In the genomic region with DNA sequence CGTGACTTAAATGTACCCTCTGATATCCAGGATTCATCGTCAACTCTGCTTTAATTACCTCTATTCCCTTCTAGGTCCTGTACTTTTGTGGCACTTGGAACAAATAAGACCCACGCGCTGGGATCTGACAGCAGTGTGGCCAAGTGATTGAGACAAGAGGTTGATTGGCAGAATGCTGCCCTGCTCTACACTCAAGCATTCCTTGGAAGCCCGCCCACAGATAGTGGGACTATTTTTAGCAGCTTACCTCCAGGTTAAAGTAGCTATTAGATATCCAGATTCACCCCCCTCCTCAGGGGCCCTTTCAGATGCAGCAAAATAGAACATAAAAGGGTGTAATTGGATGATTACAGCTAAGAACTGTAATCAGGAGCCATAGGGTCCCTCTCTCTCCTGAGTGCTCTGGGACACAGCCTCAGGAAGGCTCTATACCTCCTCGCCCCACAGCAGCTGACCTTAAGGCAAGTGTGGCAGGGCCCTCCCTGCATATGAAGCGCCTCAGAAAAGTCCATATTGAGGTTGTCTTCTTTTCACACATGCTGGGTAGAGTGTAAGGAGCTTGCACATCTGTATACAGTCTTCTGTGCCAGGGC, we compare ENCODE assay signal across 11 mouse cellular contexts.
A peak's percentile ranks its signal among the peaks of the same experiment; 100 is the strongest.
DNase-seq lines count a peak whose midpoint lies in the region; ATAC-seq and TF ChIP-seq lines count a peak whose summit lies in the region.
"Had no signal": no experiment of that assay in that cellular context is flagged by ENCODE, and none has a peak within 500 bp of the region (broad histone marks: within the 10 kb centered on the region; RNA-seq: fewer than 3 reads in every experiment).

No protein-coding gene starts in this region.

- DNase-seq in forebrain, embryonic 10.5 days (ENCODE audit: extremely low spot score, low spot score), result no peak
- DNase-seq in forebrain, postnatal 0 days, result no peak
- peak; percentile 76 to 79 for DNase-seq in heart, adult 18-20 months
- peak; percentile 59 to 73 for DNase-seq in heart, postnatal 14 days
- peak; percentile 56 for DNase-seq in lung, postnatal 25 days (ENCODE audit: low spot score)
- no peak for DNase-seq in spleen, adult 12 weeks (ENCODE audit: low spot score)
- DNase-seq: kidney, adult 9 months had no signal

- no peak overlapping the region for H3K4me3 ChIP-seq in forebrain, embryonic 10.5 days
- no peak overlapping the region for H3K4me3 ChIP-seq in forebrain, postnatal 0 days (ENCODE audit: low read depth, low read length)
- no peak overlapping the region for H3K4me3 ChIP-seq in neural tube, embryonic 15.5 days (replicated peaks)
- H3K4me3 ChIP-seq in midbrain, embryonic 16.5 days (ENCODE audit: low read depth, low read length), result no peak overlapping the region
- H3K4me3 ChIP-seq: midbrain, embryonic 13.5 days had no signal

- peak overlapping the region; percentile 36 for H3K27ac ChIP-seq in forebrain, embryonic 10.5 days
- H3K27ac ChIP-seq in forebrain, postnatal 0 days (ENCODE audit: low read depth, low read length), result no peak overlapping the region
- H3K27ac ChIP-seq in neural tube, embryonic 15.5 days (replicated peaks), result no peak overlapping the region
- H3K27ac ChIP-seq in midbrain, embryonic 16.5 days (ENCODE audit: low read length), result no peak overlapping the region
- H3K27ac ChIP-seq: midbrain, embryonic 13.5 days had no signal

- H3K9me3 ChIP-seq in forebrain, embryonic 10.5 days, result no peaks in the 10 kb centered on the region
- H3K9me3 ChIP-seq in forebrain, postnatal 0 days (ENCODE audit: low read length), result no peaks in the 10 kb centered on the region
- no peaks in the 10 kb centered on the region for H3K9me3 ChIP-seq in neural tube, embryonic 15.5 days (replicated peaks)
- no peaks in the 10 kb centered on the region for H3K9me3 ChIP-seq in midbrain, embryonic 16.5 days (replicated peaks; ENCODE audit: control insufficient read depth, low read length, poor library complexity, severe bottlenecking)
- H3K9me3 ChIP-seq: midbrain, embryonic 13.5 days had no signal

- H3K4me1 ChIP-seq in forebrain, embryonic 10.5 days, result peaks cover 26% of the 10 kb centered on the region
- H3K4me1 ChIP-seq in forebrain, postnatal 0 days (ENCODE audit: insufficient read depth), result no peaks in the 10 kb centered on the region
- no peaks in the 10 kb centered on the region for H3K4me1 ChIP-seq in neural tube, embryonic 15.5 days
- H3K4me1 ChIP-seq in midbrain, embryonic 16.5 days (ENCODE audit: control insufficient read depth, insufficient read depth, low read length), result no peaks in the 10 kb centered on the region

- H3K36me3 ChIP-seq in forebrain, embryonic 10.5 days (replicated peaks), result no peaks in the 10 kb centered on the region
- H3K36me3 ChIP-seq in forebrain, postnatal 0 days (ENCODE audit: insufficient read depth), result no peaks in the 10 kb centered on the region
- H3K36me3 ChIP-seq in neural tube, embryonic 15.5 days, result no peaks in the 10 kb centered on the region
- H3K36me3 ChIP-seq in midbrain, embryonic 16.5 days (ENCODE audit: control insufficient read depth, insufficient read depth, low read length), result no peaks in the 10 kb centered on the region
- H3K36me3 ChIP-seq: midbrain, embryonic 13.5 days had no signal

- no peaks in the 10 kb centered on the region for H3K27me3 ChIP-seq in forebrain, embryonic 10.5 days (ENCODE audit: poor library complexity, severe bottlenecking)
- H3K27me3 ChIP-seq in forebrain, postnatal 0 days (ENCODE audit: insufficient read depth, low read length), result no peaks in the 10 kb centered on the region
- H3K27me3 ChIP-seq in neural tube, embryonic 15.5 days (replicated peaks), result no peaks in the 10 kb centered on the region
- no peaks in the 10 kb centered on the region for H3K27me3 ChIP-seq in midbrain, embryonic 16.5 days (ENCODE audit: control insufficient read depth, insufficient read depth, low read depth, low read length)
- H3K27me3 ChIP-seq: midbrain, embryonic 13.5 days had no signal

- no peak for TF ChIP-seq CTCF in forebrain, postnatal 0 days (IDR thresholded peaks at IDR 0.05; ENCODE audit: low read depth)

- ATAC-seq in forebrain, postnatal 0 days, result no peak
- no peak for ATAC-seq in neural tube, embryonic 15.5 days (ENCODE audit: low FRiP score)
- no peak for ATAC-seq in midbrain, embryonic 16.5 days
- ATAC-seq: midbrain, embryonic 13.5 days had no signal

- H3K9ac ChIP-seq in forebrain, postnatal 0 days, result no peak overlapping the region
- no peak overlapping the region for H3K9ac ChIP-seq in neural tube, embryonic 15.5 days (replicated peaks)
- no peak overlapping the region for H3K9ac ChIP-seq in midbrain, embryonic 16.5 days (ENCODE audit: low read depth, low read length)
- H3K9ac ChIP-seq: midbrain, embryonic 13.5 days had no signal

- no peak overlapping the region for H3K4me2 ChIP-seq in forebrain, postnatal 0 days (ENCODE audit: low read depth)
- H3K4me2 ChIP-seq in neural tube, embryonic 15.5 days, result no peak overlapping the region
- H3K4me2 ChIP-seq in midbrain, embryonic 16.5 days (ENCODE audit: low read length), result no peak overlapping the region
- H3K4me2 ChIP-seq: liver, embryonic 11.5 days; midbrain, embryonic 13.5 days had no signal

- 78% methylated on average over 7 of the region's 7 CpGs for WGBS in forebrain, embryonic 10.5 days
- 43% methylated on average over 7 of the region's 7 CpGs for WGBS in forebrain, postnatal 0 days
- WGBS in neural tube, embryonic 15.5 days, result 89% methylated on average over 7 of the region's 7 CpGs
- 73% methylated on average over 7 of the region's 7 CpGs for WGBS in midbrain, embryonic 16.5 days

- intact Hi-C loops in heart, postnatal 14 days (cut with DNase I), result no loop called here

Comparison
In these comparisons a context has a peak if more than half of its experiments do, and no peak if none do; other contexts are left out.
1. DNase-seq: peak in heart, adult 18-20 months (2 of 2), heart, postnatal 14 days (2 of 2) and lung, postnatal 25 days (single experiment); none in forebrain, embryonic 10.5 days (single experiment), forebrain, postnatal 0 days (single experiment) and spleen, adult 12 weeks (single experiment).